9 mouse cellular contexts compared by ENCODE assay signal in genomic region chr13:104610210-104611111, GRCm38 (mm10).
A peak's percentile ranks its signal among the peaks of the same experiment; 100 is the strongest.
DNase-seq lines count a peak whose midpoint lies in the region; ATAC-seq and TF ChIP-seq lines count a peak whose summit lies in the region.
"Had no signal": no experiment of that assay in that cellular context is flagged by ENCODE, and none has a peak within 500 bp of the region (broad histone marks: within the 10 kb centered on the region; RNA-seq: fewer than 3 reads in every experiment).

No protein-coding gene starts in this region.

- no peaks in the 10 kb centered on the region for H3K9me3 ChIP-seq in heart, embryonic 16.5 days (replicated peaks; ENCODE audit: control insufficient read depth, low read length)
- no peaks in the 10 kb centered on the region for H3K9me3 ChIP-seq in liver, postnatal 0 days (ENCODE audit: low read length)
- no peaks in the 10 kb centered on the region for H3K9me3 ChIP-seq in stomach, embryonic 14.5 days (ENCODE audit: control insufficient read depth, low read depth, low read length)
- H3K9me3 ChIP-seq in midbrain, embryonic 16.5 days (replicated peaks; ENCODE audit: control insufficient read depth, low read length, poor library complexity, severe bottlenecking), result no peaks in the 10 kb centered on the region
- no peaks in the 10 kb centered on the region for H3K9me3 ChIP-seq in hindbrain, embryonic 13.5 days
- H3K9me3 ChIP-seq: midbrain, embryonic 12.5 days had no signal

- ATAC-seq in heart, embryonic 16.5 days (replicated peaks; ENCODE audit: extremely low read depth, insufficient read depth, low FRiP score), result peak; percentile 67; the same call in 1 of the 2 replicates
- peak; percentile 81 for ATAC-seq in liver, postnatal 0 days
- ATAC-seq in stomach, embryonic 14.5 days (ENCODE audit: insufficient number of reproducible peaks, insufficient read depth, low FRiP score, low read depth), result peak; percentile 46; the same call in 1 of the 2 replicates
- no peak for ATAC-seq in midbrain, embryonic 16.5 days
- ATAC-seq in hindbrain, embryonic 13.5 days (ENCODE audit: low FRiP score), result no peak

- no peak for TF ChIP-seq EP300 in liver, postnatal 0 days (IDR thresholded peaks at IDR 0.05; ENCODE audit: low read depth)

- no peaks in the 10 kb centered on the region for H3K27me3 ChIP-seq in heart, embryonic 16.5 days (ENCODE audit: control insufficient read depth, insufficient read depth, low read length)
- no peaks in the 10 kb centered on the region for H3K27me3 ChIP-seq in liver, postnatal 0 days (ENCODE audit: insufficient read depth, low read length)
- H3K27me3 ChIP-seq in stomach, embryonic 14.5 days (ENCODE audit: control insufficient read depth, insufficient read depth, low read length), result no peaks in the 10 kb centered on the region
- no peaks in the 10 kb centered on the region for H3K27me3 ChIP-seq in midbrain, embryonic 16.5 days (ENCODE audit: control insufficient read depth, insufficient read depth, low read depth, low read length)
- H3K27me3 ChIP-seq in hindbrain, embryonic 13.5 days, result no peaks in the 10 kb centered on the region
- H3K27me3 ChIP-seq: midbrain, embryonic 12.5 days had no signal

- H3K9ac ChIP-seq in heart, embryonic 16.5 days (ENCODE audit: low read length), result no peak overlapping the region
- 0 out of 2 replicates have a peak overlapping the region, but pooled peaks have one; percentile 16 for H3K9ac ChIP-seq in liver, postnatal 0 days (replicated peaks)
- no peak overlapping the region for H3K9ac ChIP-seq in stomach, embryonic 14.5 days (replicated peaks; ENCODE audit: low read depth, low read length)
- no peak overlapping the region for H3K9ac ChIP-seq in midbrain, embryonic 16.5 days (ENCODE audit: low read depth, low read length)
- H3K9ac ChIP-seq in hindbrain, embryonic 13.5 days, result no peak overlapping the region
- H3K9ac ChIP-seq: midbrain, embryonic 12.5 days had no signal

- TF ChIP-seq CTCF in liver, postnatal 0 days (IDR thresholded peaks at IDR 0.05; ENCODE audit: low read depth), result no peak

- WGBS in heart, embryonic 16.5 days, result 69% methylated on average over 22 of the region's 22 CpGs
- 36% methylated on average over 22 of the region's 22 CpGs for WGBS in liver, postnatal 0 days (ENCODE audit: insufficient replicate concordance)
- 80% methylated on average over 22 of the region's 22 CpGs for WGBS in stomach, embryonic 14.5 days
- 86% methylated on average over 22 of the region's 22 CpGs for WGBS in midbrain, embryonic 16.5 days
- WGBS in hindbrain, embryonic 13.5 days, result 83% methylated on average over 22 of the region's 22 CpGs

- H3K4me3 ChIP-seq in heart, embryonic 16.5 days (ENCODE audit: low read length), result no peak overlapping the region; the same call in 1 of the 2 replicates
- H3K4me3 ChIP-seq in liver, postnatal 0 days (ENCODE audit: low read depth, low read length), result peak overlapping the region; percentile 20; the same call in 1 of the 2 replicates
- no peak overlapping the region for H3K4me3 ChIP-seq in stomach, embryonic 14.5 days (ENCODE audit: low read depth, low read length)
- H3K4me3 ChIP-seq in midbrain, embryonic 16.5 days (ENCODE audit: low read depth, low read length), result no peak overlapping the region
- no peak overlapping the region for H3K4me3 ChIP-seq in hindbrain, embryonic 13.5 days
- H3K4me3 ChIP-seq: midbrain, embryonic 12.5 days had no signal

- H3K27ac ChIP-seq in heart, embryonic 16.5 days (ENCODE audit: low read length), result peak overlapping the region; percentile 9
- peak overlapping the region; percentile 77 for H3K27ac ChIP-seq in liver, postnatal 0 days (ENCODE audit: low read depth)
- no peak overlapping the region for H3K27ac ChIP-seq in stomach, embryonic 14.5 days (ENCODE audit: low read length)
- H3K27ac ChIP-seq in midbrain, embryonic 16.5 days (ENCODE audit: low read length), result no peak overlapping the region
- H3K27ac ChIP-seq in hindbrain, embryonic 13.5 days, result no peak overlapping the region
- H3K27ac ChIP-seq: midbrain, embryonic 12.5 days had no signal

- no peaks in the 10 kb centered on the region for H3K36me3 ChIP-seq in heart, embryonic 16.5 days (ENCODE audit: control insufficient read depth, insufficient read depth)
- no peaks in the 10 kb centered on the region for H3K36me3 ChIP-seq in liver, postnatal 0 days (replicated peaks; ENCODE audit: insufficient read depth, low read length)
- H3K36me3 ChIP-seq in stomach, embryonic 14.5 days (ENCODE audit: control insufficient read depth, insufficient read depth, low read length), result no peaks in the 10 kb centered on the region
- H3K36me3 ChIP-seq in midbrain, embryonic 16.5 days (ENCODE audit: control insufficient read depth, insufficient read depth, low read length), result no peaks in the 10 kb centered on the region
- H3K36me3 ChIP-seq in hindbrain, embryonic 13.5 days, result no peaks in the 10 kb centered on the region
- H3K36me3 ChIP-seq: midbrain, embryonic 12.5 days had no signal

- no peaks in the 10 kb centered on the region for H3K4me1 ChIP-seq in heart, embryonic 16.5 days (ENCODE audit: control insufficient read depth, insufficient read depth, low read length)
- H3K4me1 ChIP-seq in liver, postnatal 0 days (ENCODE audit: insufficient read depth), result no peaks in the 10 kb centered on the region; the same call in none of the 2 replicates
- H3K4me1 ChIP-seq in stomach, embryonic 14.5 days (ENCODE audit: control insufficient read depth, insufficient read depth, low read length), result no peaks in the 10 kb centered on the region
- no peaks in the 10 kb centered on the region for H3K4me1 ChIP-seq in midbrain, embryonic 16.5 days (ENCODE audit: control insufficient read depth, insufficient read depth, low read length)
- no peaks in the 10 kb centered on the region for H3K4me1 ChIP-seq in hindbrain, embryonic 13.5 days (replicated peaks)
- H3K4me1 ChIP-seq: midbrain, embryonic 12.5 days had no signal

- peak overlapping the region; percentile 16 for H3K4me2 ChIP-seq in heart, embryonic 16.5 days (ENCODE audit: low read depth, low read length)
- peak overlapping the region; percentile 62 for H3K4me2 ChIP-seq in liver, postnatal 0 days (ENCODE audit: low read depth, low read length)
- no peak overlapping the region for H3K4me2 ChIP-seq in stomach, embryonic 14.5 days (replicated peaks; ENCODE audit: low read depth, low read length)
- no peak overlapping the region for H3K4me2 ChIP-seq in midbrain, embryonic 16.5 days (ENCODE audit: low read length)
- no peak overlapping the region for H3K4me2 ChIP-seq in hindbrain, embryonic 13.5 days
- H3K4me2 ChIP-seq: midbrain, embryonic 12.5 days had no signal

- peak; percentile 12 for DNase-seq in thymus, postnatal 0 days (ENCODE audit: low spot score)
- DNase-seq in thymus, postnatal 10 days (ENCODE audit: low spot score in 2 of 2), result no peak
- DNase-seq in liver, postnatal 0 days, result peak; percentile 40
- no peak for DNase-seq in cerebellum, postnatal 25 days

Comparison
In these comparisons a context has a peak if more than half of its experiments do, and no peak if none do; other contexts are left out.
1. DNase-seq: peak in thymus, postnatal 0 days (single experiment) and liver, postnatal 0 days (single experiment); none in thymus, postnatal 10 days (0 of 2) and cerebellum, postnatal 25 days (0 of 2).
2. ATAC-seq: peak in heart, embryonic 16.5 days (single experiment), liver, postnatal 0 days (single experiment) and stomach, embryonic 14.5 days (single experiment); none in midbrain, embryonic 16.5 days (single experiment) and hindbrain, embryonic 13.5 days (single experiment).
3. H3K27ac ChIP-seq: peak in heart, embryonic 16.5 days (single experiment) and liver, postnatal 0 days (single experiment); none in stomach, embryonic 14.5 days (single experiment), midbrain, embryonic 16.5 days (single experiment) and hindbrain, embryonic 13.5 days (single experiment).
4. H3K4me2 ChIP-seq: peak in heart, embryonic 16.5 days (single experiment) and liver, postnatal 0 days (single experiment); none in stomach, embryonic 14.5 days (single experiment), midbrain, embryonic 16.5 days (single experiment) and hindbrain, embryonic 13.5 days (single experiment).